Mouse (Mus musculus) kidney, postnatal 0 days (tissue): Measurements from ENCODE around the gene Rfx7. TPM values are rescaled to one million over a fixed set of nuclear protein-coding genes. Genes with fewer than 3 reads are reported as not detected.

Experiments
- ATAC-seq: fragments of 200-750 bp; cut with Nextera tagmentation; replicated peaks from 2 replicates; pipeline ENCODE4 v1.8.0; 2017; ENCODE audit warnings: low read depth, moderate number of reproducible peaks, moderate TSS enrichment, moderate library complexity; ENCODE audit not compliant: low FRiP score
- DNase-seq: peaks from one replicate; pipeline ENCODE4 v3.0.0-alpha.2; 2016; ENCODE audit warnings: low spot score
- H3K27ac ChIP-seq: fragments of 300-500 bp; sonication (generic); 2 replicates; pipeline ENCODE4 v1.5.1; 2014; ENCODE audit warnings: mild to moderate bottlenecking
- H3K27me3 ChIP-seq: fragments of 300-500 bp; sonication (generic); 2 replicates; pipeline ENCODE4 v1.6.1; 2014; ENCODE audit warnings: low read length, mixed read lengths; ENCODE audit not compliant: insufficient read depth
- H3K36me3 ChIP-seq: fragments of 300-500 bp; sonication (generic); 2 replicates; pipeline ENCODE4 v1.6.1; 2014; ENCODE audit warnings: low read length, mixed read lengths; ENCODE audit not compliant: insufficient read depth
- H3K4me1 ChIP-seq: fragments of 300-500 bp; sonication (generic); replicated peaks from 2 replicates; pipeline ENCODE4 v1.6.1; 2014; ENCODE audit warnings: antibody characterized with exemption, low read length, mixed read lengths; ENCODE audit not compliant: insufficient read depth
- H3K4me2 ChIP-seq: fragments of 300-500 bp; sonication (generic); 2 replicates; pipeline ENCODE4 v1.6.1; 2014; ENCODE audit warnings: mild to moderate bottlenecking, low read length, moderate library complexity, mixed read lengths
- H3K4me3 ChIP-seq: fragments of 300-500 bp; sonication (generic); replicated peaks from 2 replicates; pipeline ENCODE4 v1.5.1; 2014; ENCODE audit warnings: low read depth, low read length
- H3K9ac ChIP-seq: fragments of 300-500 bp; sonication (generic); 2 replicates; pipeline ENCODE4 v1.6.1; 2014; ENCODE audit warnings: low read depth, low read length
- H3K9me3 ChIP-seq: fragments of 300-500 bp; sonication (generic); replicated peaks from 2 replicates; pipeline ENCODE4 v1.6.1; 2016; ENCODE audit warnings: low read length, inconsistent platforms, mixed read lengths
- CTCF ChIP-seq: IDR thresholded peaks from 2 replicates; pipeline ENCODE4 v1.5.1; 2016; ENCODE audit warnings: antibody characterized with exemption, low read depth, mild to moderate bottlenecking, moderate library complexity
- WGBS: fragments of 180-500 bp; shearing (Covaris S2); extraction: QIAGEN DNeasy Blood & Tissue Kit; methylation state at CpG from one replicate; pipeline ENCODE4 v1.1.7; 2014; 5-methylcytosine and 5-hydroxymethylcytosine counted together
- polyA plus RNA-seq: library from polyadenylated mRNA; unstranded; fragments of >200 nt; fragmentation: Nextera tagmentation; extraction: Ambion mirVana; gene quantifications from 2 replicates; pipeline ENCODE4 v1.2.1, GENCODE M21; 2015

The Rfx7 gene
- polyA plus RNA-seq, 1 experiment from 2014 or later = 9.6 TPM

DNA sequence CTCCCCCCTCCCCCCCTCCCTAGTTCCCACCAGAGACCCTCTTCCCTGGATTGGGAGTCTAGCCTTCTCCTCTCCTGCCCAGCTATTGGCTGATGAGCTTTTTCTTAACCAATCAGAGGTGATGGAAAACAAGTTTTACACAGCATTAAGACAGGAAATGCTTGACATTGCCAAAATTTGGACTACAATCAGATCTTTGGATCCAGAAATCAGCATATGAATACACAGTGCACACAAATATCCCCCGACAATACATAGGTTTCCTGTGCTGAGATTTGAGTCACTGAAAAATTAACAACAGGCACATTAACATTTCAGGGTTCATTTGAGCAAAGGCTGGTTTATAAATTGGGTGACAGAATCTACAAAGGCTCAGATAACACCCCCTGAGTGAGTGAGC lies 125.7 kb downstream of the Rfx7 start:
- H3K27ac ChIP-seq = peak overlapping the region; percentile 68; the same call in 1 of the 2 replicates
- H3K4me1 ChIP-seq = 0 out of 2 replicates have a peak, but pooled peaks cover 6% of the 10 kb centered on the region
- no peaks in the 10 kb centered on the region for H3K36me3 ChIP-seq
- DNase-seq (no peak), ATAC-seq (no peak)
- no peak overlapping the region for H3K4me3 ChIP-seq
- H3K9ac ChIP-seq = no peak overlapping the region
- 78% methylated on average over 1 of the region's 1 CpGs for WGBS
- no peaks in the 10 kb centered on the region for H3K27me3 ChIP-seq
- no peak overlapping the region for H3K4me2 ChIP-seq
- no peak for TF ChIP-seq CTCF
- H3K9me3 ChIP-seq = no peaks in the 10 kb centered on the region

- WGBS = 76% methylated on average over 4 of the region's 4 CpGs
- no peak for DNase-seq
- no peaks in the 10 kb centered on the region for H3K9me3 ChIP-seq
- H3K4me2 ChIP-seq = no peak overlapping the region
- H3K9ac ChIP-seq = no peak overlapping the region
- no peak for ATAC-seq
- TF ChIP-seq CTCF = no peak
- no peaks in the 10 kb centered on the region for H3K27me3 ChIP-seq
- no peak overlapping the region for H3K4me3 ChIP-seq
- peaks cover 12% of the 10 kb centered on the region for H3K4me1 ChIP-seq
- no peaks in the 10 kb centered on the region for H3K36me3 ChIP-seq
- no peak overlapping the region for H3K27ac ChIP-seq
Measured at GRCm38 (mm10) chr9:72660139-72660538, 128.1 kb downstream of the Rfx7 start.

- Histone ChIP-seq H3K9me3 (no peaks in the 10 kb centered on the region), H3K4me1 (peaks cover 16% of the 10 kb centered on the region), H3K27me3 (no peaks in the 10 kb centered on the region), H3K4me3 (no peak overlapping the region), H3K36me3 (no peaks in the 10 kb centered on the region), H3K4me2 (no peak overlapping the region), H3K9ac (no peak overlapping the region), H3K27ac (peak overlapping the region; percentile 60)
- TF ChIP-seq CTCF = no peak
- ATAC-seq (no peak), DNase-seq (no peak)
- WGBS = 43% methylated on average over 1 of the region's 1 CpGs
Measured at GRCm38 (mm10) chr9:72660911-72661310, 128.9 kb downstream of the Rfx7 start.

- no peak for TF ChIP-seq CTCF
- Histone ChIP-seq H3K36me3 (no peaks in the 10 kb centered on the region), H3K27ac (peak overlapping the region; percentile 100), H3K27me3 (no peaks in the 10 kb centered on the region), H3K4me2 (peak overlapping the region; percentile 79), H3K4me1 (peaks cover 16% of the 10 kb centered on the region), H3K9me3 (no peaks in the 10 kb centered on the region), H3K4me3 (peak overlapping the region; percentile 98), H3K9ac (peak overlapping the region; percentile 100)
- no peak for DNase-seq
- WGBS = under 1% methylated on average over 13 of the region's 13 CpGs
- no peak for ATAC-seq
Measured at GRCm38 (mm10) chr9:72661561-72661894, 129.5 kb downstream of the Rfx7 start.

DNA sequence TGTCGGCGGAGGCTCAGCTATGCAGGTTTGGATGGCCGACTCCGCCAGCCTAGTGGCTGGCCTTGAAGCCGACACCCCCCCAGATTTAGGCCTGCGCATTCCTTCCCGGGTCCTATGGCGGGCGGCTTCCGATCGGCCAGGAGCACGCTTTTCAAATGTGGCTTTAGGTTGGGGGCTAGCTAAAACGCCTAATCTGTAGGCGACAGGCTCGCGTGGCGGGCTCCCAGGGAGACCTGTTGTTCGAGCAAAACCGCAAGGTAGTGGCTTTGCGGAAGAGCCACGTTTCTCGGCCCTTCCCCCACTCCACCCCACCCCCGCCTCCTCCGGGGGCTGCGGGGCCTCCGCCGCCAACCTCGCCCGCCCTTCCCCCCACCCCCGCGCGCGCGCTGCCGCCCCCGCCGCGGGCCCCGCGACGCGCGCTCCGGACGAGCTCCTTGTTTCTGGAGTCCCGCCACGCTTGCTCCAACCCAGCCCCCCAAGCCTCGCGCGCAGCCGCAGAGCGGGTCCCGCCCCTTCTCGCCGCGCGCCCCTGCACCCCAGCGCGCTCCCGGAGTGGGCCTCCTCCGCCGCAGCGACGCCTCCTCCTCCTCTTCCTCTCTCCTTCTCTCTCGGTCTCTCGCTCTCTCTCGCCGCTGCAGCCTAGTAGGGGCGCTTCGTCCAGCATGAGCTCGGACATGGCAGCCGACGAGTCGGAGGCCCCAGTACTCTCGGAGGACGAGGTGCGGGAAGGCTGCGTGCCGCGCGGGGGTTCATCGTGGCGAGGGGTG lies 130.0 kb downstream of the Rfx7 start, which contains the start of gene Nedd4:
Gene Nedd4 (plus strand): TSS at position 452 of the 767 bp plus-strand sequence.
- peak within 1 kb of the TSS; percentile 79 for H3K4me2 ChIP-seq
- under 1% methylated on average over 61 of the region's 83 CpGs for WGBS
- ATAC-seq (peak; percentile 90), DNase-seq (peak; percentile 95)
- peak within 1 kb of the TSS; percentile 100 for H3K27ac ChIP-seq
- H3K9me3 ChIP-seq = no peaks in the 10 kb centered on the region
- peak within 1 kb of the TSS; percentile 100 for H3K9ac ChIP-seq
- TF ChIP-seq CTCF = peak; percentile 25; the same call in 1 of the 2 replicates
- H3K4me3 ChIP-seq = peak within 1 kb of the TSS; percentile 98
- no peaks in the 10 kb centered on the region for H3K27me3 ChIP-seq
- H3K36me3 ChIP-seq = peaks cover 5% of the 10 kb centered on the region; the same call in 1 of the 2 replicates
- H3K4me1 ChIP-seq = peaks cover 16% of the 10 kb centered on the region

DNA sequence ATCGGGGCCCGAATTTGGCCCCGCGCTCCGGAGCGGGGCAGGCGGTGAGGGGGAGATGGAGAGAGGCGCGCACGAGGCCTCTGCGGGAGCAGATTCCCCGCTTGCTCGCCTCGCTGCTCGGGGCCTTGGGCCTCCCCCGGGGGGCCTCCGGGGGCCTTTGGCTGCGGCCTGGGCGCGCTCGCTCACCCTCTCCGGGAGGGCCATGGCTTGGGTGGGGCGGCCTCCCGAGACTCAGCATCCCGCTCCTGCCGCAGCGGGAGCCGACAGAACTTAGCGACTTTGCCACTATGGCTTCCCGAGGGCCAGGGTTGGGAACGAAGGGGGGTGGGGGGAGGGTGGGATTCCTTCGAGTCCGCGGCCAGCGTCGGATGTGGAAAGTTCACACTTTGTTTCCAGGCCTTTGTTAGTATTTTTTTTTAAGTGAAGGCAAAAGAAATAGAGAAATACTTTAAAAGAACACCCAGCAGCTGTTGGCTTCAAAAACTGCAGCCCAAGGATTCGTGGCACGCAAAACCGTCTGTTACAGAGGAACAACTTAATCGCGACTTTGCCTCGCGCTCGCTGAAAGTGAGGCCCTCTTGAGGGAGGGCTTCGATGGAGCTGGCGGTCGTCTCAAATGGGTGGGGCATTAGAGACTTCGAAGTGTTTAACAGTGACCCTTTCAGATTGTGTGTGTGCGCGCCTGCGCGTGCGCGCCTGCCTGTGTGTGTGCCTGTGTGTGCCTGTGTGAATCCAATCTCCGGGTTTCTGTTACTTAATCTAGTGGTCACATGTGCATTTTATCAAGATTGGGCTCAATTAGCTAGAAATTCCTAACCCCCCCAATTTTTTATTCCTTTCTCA lies 130.9 kb downstream of the Rfx7 start:
- peak; percentile 40 for ATAC-seq

More for the DNA sequence above, 130.9 kb downstream of the Rfx7 start:
- peaks cover 8% of the 10 kb centered on the region; the same call in 1 of the 2 replicates for H3K36me3 ChIP-seq
- peak; percentile 95 for DNase-seq
- peak overlapping the region; percentile 79 for H3K4me2 ChIP-seq
- H3K4me3 ChIP-seq = peak overlapping the region; percentile 98
- H3K9me3 ChIP-seq = no peaks in the 10 kb centered on the region
- peak overlapping the region; percentile 100 for H3K27ac ChIP-seq
- H3K9ac ChIP-seq = peak overlapping the region; percentile 100
- no peaks in the 10 kb centered on the region for H3K27me3 ChIP-seq
- TF ChIP-seq CTCF = no peak
- under 1% methylated on average over 49 of the region's 55 CpGs for WGBS
- peaks cover 16% of the 10 kb centered on the region for H3K4me1 ChIP-seq
